Mouse (Mus musculus) frontal cortex, adult (tissue): ENCODE data around the gene Tmem204.
"Not testable (repeated sequence)": the region's sequence is repeated elsewhere in the genome, so short reads cannot be mapped to it uniquely, and the experiment has no call there.

Source experiments
- ATAC-seq: cut with Nextera tagmentation; 2 replicates; pipeline ENCODE4 v1.9.2; 2017; ENCODE audit warnings: mild to moderate bottlenecking, moderate library complexity, mixed read lengths; ENCODE audit not compliant: low TSS enrichment

Gene Tmem204

GRCm38 (mm10) chr17:25083444-25083931 lies at the start of gene Tmem204:
Gene Tmem204 (minus strand): TSS chr17:25083591.
- no peak for ATAC-seq

- ATAC-seq = no peak
These were observed 46.7 kb upstream of the Tmem204 start for GRCm38 (mm10) chr17:25130060-25130459.

- ATAC-seq = no peak
These were observed 44.3 kb upstream of the Tmem204 start for GRCm38 (mm10) chr17:25127681-25128080.

- no peak for ATAC-seq
These were observed 43.7 kb upstream of the Tmem204 start for GRCm38 (mm10) chr17:25127079-25127478.

GRCm38 (mm10) chr17:25125442-25126060 lies 42.2 kb upstream of the Tmem204 start:
- ATAC-seq = not testable (repeated sequence)

GRCm38 (mm10) chr17:25123979-25124378 lies 40.6 kb upstream of the Tmem204 start:
- no peak for ATAC-seq

- ATAC-seq = no peak
These were observed 37.0 kb upstream of the Tmem204 start, which contains the start of gene Ptx4 for GRCm38 (mm10) chr17:25120406-25120805. Gene Ptx4 (plus strand): TSS chr17:25120760.

GRCm38 (mm10) chr17:25117263-25117662 lies 33.9 kb upstream of the Tmem204 start:
- ATAC-seq = peak; percentile 51; the same call in 1 of the 2 replicates

- peak; percentile 72 for ATAC-seq
These were observed 32.5 kb upstream of the Tmem204 start, which contains the start of gene Telo2 for GRCm38 (mm10) chr17:25115664-25116432. Gene Telo2 (minus strand): TSS chr17:25115967.

- ATAC-seq = no peak
These were observed 31.7 kb upstream of the Tmem204 start for GRCm38 (mm10) chr17:25114908-25115645.

- ATAC-seq = no peak
These were observed 29.0 kb upstream of the Tmem204 start for GRCm38 (mm10) chr17:25112423-25112810.

GRCm38 (mm10) chr17:25111739-25112422 lies 28.5 kb upstream of the Tmem204 start:
- peak; percentile 64; the same call in 1 of the 2 replicates for ATAC-seq

GRCm38 (mm10) chr17:25111220-25111619 lies 27.8 kb upstream of the Tmem204 start:
- ATAC-seq = no peak

- ATAC-seq = no peak
These were observed 27.2 kb upstream of the Tmem204 start for GRCm38 (mm10) chr17:25110590-25110989.

- ATAC-seq = no peak
These were observed 26.2 kb upstream of the Tmem204 start for GRCm38 (mm10) chr17:25109578-25109977.

GRCm38 (mm10) chr17:25107786-25108185 lies 24.4 kb upstream of the Tmem204 start:
- no peak for ATAC-seq

GRCm38 (mm10) chr17:25101338-25101737 lies 17.9 kb upstream of the Tmem204 start:
- no peak for ATAC-seq

- no peak for ATAC-seq
These were observed 16.7 kb upstream of the Tmem204 start for GRCm38 (mm10) chr17:25100052-25100451.

GRCm38 (mm10) chr17:25096221-25096620 lies 12.8 kb upstream of the Tmem204 start:
- no peak for ATAC-seq

- ATAC-seq = no peak
These were observed 7.1 kb upstream of the Tmem204 start for GRCm38 (mm10) chr17:25090450-25090849.

- ATAC-seq = no peak
These were observed 5.8 kb upstream of the Tmem204 start for GRCm38 (mm10) chr17:25089158-25089557.

- ATAC-seq = no peak
These were observed 3.3 kb upstream of the Tmem204 start for GRCm38 (mm10) chr17:25086724-25087123.
